Mouse (Mus musculus) right cerebral cortex, postnatal 14 days (tissue): ENCODE measurements around the gene 4933412E24Rik.

ENCODE experiments used
- DNase-seq: peaks from one replicate; pipeline ENCODE4 v3.0.0; 2022

Gene 4933412E24Rik

GRCm38 (mm10) chr15:60016513-60016912 lies at the start of gene 4933412E24Rik:
TSS of gene 4933412E24Rik (minus strand) at chr15:60016613.
- no peak for DNase-seq

DNA sequence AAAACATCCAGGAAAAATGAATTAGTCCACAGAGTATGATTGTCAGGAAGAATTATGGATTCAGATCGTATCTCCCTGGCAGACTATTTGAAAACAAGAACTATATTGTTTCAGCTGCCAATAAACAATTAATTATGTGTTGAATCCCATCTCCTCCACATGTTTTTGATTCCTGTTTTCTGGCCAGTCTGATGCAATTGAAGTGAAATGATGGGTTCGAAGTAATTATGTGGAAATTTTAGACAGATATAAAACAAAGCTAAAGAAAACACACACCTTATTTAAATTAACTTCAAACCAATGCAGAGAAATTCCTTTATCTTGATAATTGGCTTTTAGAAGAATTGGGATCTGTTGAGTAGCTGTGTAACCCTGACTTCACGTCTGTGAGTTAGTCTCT lies 14.3 kb upstream of the 4933412E24Rik start:
- DNase-seq = no peak

- DNase-seq = no peak
These were observed 4.8 kb upstream of the 4933412E24Rik start for GRCm38 (mm10) chr15:60021256-60021655.

DNA sequence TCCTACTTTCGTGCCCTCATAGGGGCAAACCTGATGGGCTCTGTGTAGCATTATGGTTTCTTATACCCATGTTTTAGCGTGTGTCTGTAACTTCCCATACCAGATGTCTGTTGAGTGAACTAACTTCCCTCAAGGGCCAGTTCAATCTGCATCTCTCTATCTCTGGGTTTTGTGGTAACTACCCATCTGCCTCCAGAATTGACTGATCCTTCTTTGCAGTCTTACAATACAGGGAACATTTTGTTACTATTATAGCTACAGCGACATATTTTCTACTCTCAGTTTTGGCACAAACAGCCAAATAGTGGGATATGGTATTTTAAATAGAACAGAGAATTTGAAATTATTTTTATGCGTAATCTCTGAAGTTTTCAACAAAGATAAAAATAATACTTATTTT lies 6.2 kb downstream of the 4933412E24Rik start:
- no peak for DNase-seq

DNA sequence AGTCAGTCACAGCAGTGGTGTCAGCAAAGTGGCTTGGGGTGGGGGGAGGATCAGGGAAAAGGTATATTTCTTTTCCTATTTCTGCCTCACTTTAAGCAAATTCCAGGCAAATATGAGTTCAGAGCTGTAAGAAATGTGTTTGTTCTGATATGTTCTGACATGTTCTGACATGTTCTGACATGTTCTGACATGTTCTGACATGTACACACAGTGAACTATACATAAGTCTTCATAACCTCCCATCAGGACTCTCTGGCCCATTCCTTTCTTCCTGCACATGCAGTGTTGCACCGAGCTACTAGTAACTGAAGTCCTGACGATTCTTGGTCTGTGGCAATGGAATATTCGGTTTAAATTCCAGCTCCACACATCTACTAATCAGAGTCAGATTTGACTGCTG lies 6.8 kb downstream of the 4933412E24Rik start:
- no peak for DNase-seq

GRCm38 (mm10) chr15:59983777-59984176 lies 32.6 kb downstream of the 4933412E24Rik start:
- no peak for DNase-seq

DNA sequence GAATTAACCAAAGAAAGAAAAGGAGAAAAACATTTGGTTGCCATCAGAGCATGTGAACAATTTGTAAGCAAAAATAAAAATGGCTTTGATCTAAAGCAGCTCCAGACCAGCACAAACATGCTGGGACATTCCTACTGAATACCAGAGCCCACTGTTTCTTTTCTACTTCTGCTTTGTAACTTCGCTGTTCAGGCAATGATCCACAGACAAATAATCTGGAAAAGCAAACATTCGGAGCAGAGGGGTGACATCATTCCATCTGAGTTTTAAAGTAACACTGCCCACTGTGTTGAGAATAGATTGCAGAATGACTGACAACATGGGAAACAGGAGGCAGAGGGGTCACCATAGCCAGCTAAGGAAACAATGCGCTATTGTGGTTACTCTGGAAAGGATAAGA lies 41.1 kb downstream of the 4933412E24Rik start:
- DNase-seq = no peak

DNA sequence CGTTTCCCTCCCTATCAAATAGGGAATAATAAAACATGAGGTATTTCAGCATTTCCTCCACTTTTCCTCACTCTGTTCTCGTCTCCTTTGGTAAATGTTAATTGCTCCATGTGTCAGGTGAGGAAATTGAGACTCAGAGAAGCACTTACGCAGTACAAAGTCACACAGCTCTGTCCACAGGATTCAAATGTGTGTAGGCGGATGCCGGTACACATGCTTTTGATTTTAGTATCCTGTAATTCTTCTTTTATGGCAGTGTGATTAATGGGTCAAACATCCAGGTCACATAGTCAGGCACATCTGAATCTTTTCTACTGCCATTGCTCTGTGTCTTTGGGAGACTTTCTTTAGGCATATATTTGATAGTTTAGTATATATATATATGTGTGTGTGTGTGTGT lies 41.8 kb downstream of the 4933412E24Rik start:
- DNase-seq = no peak

DNA sequence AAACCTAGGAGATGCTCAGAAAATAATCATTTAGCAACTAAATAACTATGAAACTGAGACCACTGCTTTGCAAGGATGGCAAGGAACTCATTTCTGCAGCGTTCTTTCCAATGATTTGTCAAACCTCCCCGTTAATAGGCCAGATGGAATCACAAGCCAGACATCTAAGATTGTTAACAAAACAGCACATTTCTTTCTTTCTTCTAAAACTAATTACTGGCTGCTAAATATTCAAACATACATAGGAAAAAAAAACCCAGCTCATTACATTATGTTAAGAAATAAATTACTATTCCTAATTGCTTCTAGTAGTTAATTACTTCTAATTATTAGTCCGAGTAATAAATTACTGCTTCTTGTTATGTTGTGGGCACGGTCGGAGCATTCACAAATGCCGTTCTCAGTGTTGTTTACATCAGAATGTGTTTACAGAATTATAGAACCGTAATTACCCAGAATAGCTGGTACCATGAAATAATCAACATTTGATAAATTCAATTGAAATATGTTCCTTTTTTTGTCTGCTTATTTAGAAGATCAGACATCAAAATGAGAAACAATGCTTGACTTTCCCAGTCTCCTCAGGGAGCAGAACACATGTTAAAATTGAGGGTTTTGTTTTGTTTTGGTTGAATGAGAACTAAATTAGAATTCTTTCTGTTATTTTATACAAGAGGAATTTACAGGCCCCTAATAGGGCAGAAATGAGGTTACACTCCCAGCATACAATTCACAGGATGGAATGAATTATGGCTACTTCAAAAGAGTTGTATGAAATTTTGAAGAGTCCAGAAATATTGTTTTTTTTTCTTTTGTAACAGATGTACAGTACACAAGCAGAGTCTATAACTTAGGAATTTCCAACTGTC lies 42.5 kb downstream of the 4933412E24Rik start:
- no peak for DNase-seq
